Mouse (Mus musculus) induced T-regulatory cell, adult 2 months (primary cell): Measurements from ENCODE around the gene Prpf6.

Source experiments
- DNase-seq: peaks from one replicate; pipeline ENCODE4 v3.0.0-alpha.2; 2012; ENCODE audit warnings: low read depth

Gene Prpf6

GRCm38 (mm10) chr2:181580131-181580772, 11.4 kb upstream of the Prpf6 start:
- DNase-seq, result no peak

- DNase-seq, result peak; percentile 95
Measured at GRCm38 (mm10) chr2:181581016-181581401, 10.7 kb upstream of the Prpf6 start.

GRCm38 (mm10) chr2:181581402-181582120, 10.1 kb upstream of the Prpf6 start:
- DNase-seq, result peak; percentile 86

- DNase-seq, result no peak
Measured at GRCm38 (mm10) chr2:181582358-181582757, 9.3 kb upstream of the Prpf6 start.

- DNase-seq, result no peak
Measured at GRCm38 (mm10) chr2:181582939-181583338, 8.7 kb upstream of the Prpf6 start.

- DNase-seq, result no peak
Measured at GRCm38 (mm10) chr2:181583460-181584257, 8.0 kb upstream of the Prpf6 start.

GRCm38 (mm10) chr2:181584411-181584942, 7.2 kb upstream of the Prpf6 start, which contains the start of gene Uckl1:
Gene Uckl1 (minus strand): TSS chr2:181584892.
- DNase-seq, result no peak

GRCm38 (mm10) chr2:181585506-181585905, 6.2 kb upstream of the Prpf6 start:
- no peak for DNase-seq

- DNase-seq, result no peak
Measured at GRCm38 (mm10) chr2:181586124-181586523, 5.5 kb upstream of the Prpf6 start.

- no peak for DNase-seq
Measured at GRCm38 (mm10) chr2:181587796-181588195, 3.9 kb upstream of the Prpf6 start.

- DNase-seq, result no peak
Measured at GRCm38 (mm10) chr2:181588229-181588780, 3.4 kb upstream of the Prpf6 start.

- DNase-seq, result no peak
Measured at GRCm38 (mm10) chr2:181589011-181589731, 2.5 kb upstream of the Prpf6 start.

- no peak for DNase-seq
Measured at GRCm38 (mm10) chr2:181589732-181590105, 1.9 kb upstream of the Prpf6 start.

GRCm38 (mm10) chr2:181590471-181590870, 1.2 kb upstream of the Prpf6 start:
- no peak for DNase-seq

GRCm38 (mm10) chr2:181592231-181593041, 768 bp downstream of the Prpf6 start, which contains the start of gene Zfp512b:
Gene Zfp512b (minus strand): TSS chr2:181592803.
- peak; percentile 78 for DNase-seq

- DNase-seq, result peak; percentile 48
Measured at GRCm38 (mm10) chr2:181593042-181593421, 1.4 kb downstream of the Prpf6 start.

- peak; percentile 28 for DNase-seq
Measured at GRCm38 (mm10) chr2:181593937-181594336, 2.3 kb downstream of the Prpf6 start.

GRCm38 (mm10) chr2:181594946-181595696, 3.5 kb downstream of the Prpf6 start:
- DNase-seq, result peak; percentile 69

GRCm38 (mm10) chr2:181596221-181596960, 4.7 kb downstream of the Prpf6 start:
- DNase-seq, result no peak
